Mouse (Mus musculus) hindbrain, embryonic 12.5 days (tissue): ENCODE measurements at regions not wholly inside any gene's neighbourhood (a gene's known extent, or its start where the extent isn't known, plus 50 kb on each side); places are given as distances from the start of the nearest gene placed in this dataset.
"Not testable (repeated sequence)": the region's sequence is repeated elsewhere in the genome, so short reads cannot be mapped to it uniquely, and the experiment has no call there.

Source experiments
- ATAC-seq: fragments of 200-750 bp; cut with Nextera tagmentation; 2 replicates; pipeline ENCODE4 v1.8.0; 2017; ENCODE audit warnings: moderate TSS enrichment; ENCODE audit not compliant: low FRiP score
- H3K27ac ChIP-seq: fragments of 300-500 bp; sonication (generic); 2 replicates; pipeline ENCODE4 v1.5.1; 2016; ENCODE audit warnings: mild to moderate bottlenecking
- H3K27me3 ChIP-seq: fragments of 300-500 bp; sonication (generic); 2 replicates; pipeline ENCODE4 v1.6.1; 2016; ENCODE audit warnings: mild to moderate bottlenecking
- H3K36me3 ChIP-seq: fragments of 300-500 bp; sonication (generic); 2 replicates; pipeline ENCODE4 v1.6.1; 2016; ENCODE audit warnings: mild to moderate bottlenecking
- H3K4me1 ChIP-seq: fragments of 300-500 bp; sonication (generic); 2 replicates; pipeline ENCODE4 v1.6.1; 2016
- H3K4me2 ChIP-seq: fragments of 300-500 bp; sonication (generic); replicated peaks from 2 replicates; pipeline ENCODE4 v1.6.1; 2016; ENCODE audit warnings: mild to moderate bottlenecking
- H3K4me3 ChIP-seq: fragments of 300-500 bp; sonication (generic); 2 replicates; pipeline ENCODE4 v1.5.1; 2016; ENCODE audit warnings: mild to moderate bottlenecking
- H3K9ac ChIP-seq: fragments of 300-500 bp; sonication (generic); 2 replicates; pipeline ENCODE4 v1.6.1; 2016; ENCODE audit warnings: mild to moderate bottlenecking, moderate library complexity
- H3K9me3 ChIP-seq: fragments of 300-500 bp; sonication (generic); replicated peaks from 2 replicates; pipeline ENCODE4 v1.6.1; 2016; ENCODE audit warnings: mild to moderate bottlenecking
- WGBS: fragments of 180-500 bp; shearing (Covaris S2); methylation state at CpG from one replicate; pipeline ENCODE4 v1.1.7; 2016; 5-methylcytosine and 5-hydroxymethylcytosine counted together

DNA sequence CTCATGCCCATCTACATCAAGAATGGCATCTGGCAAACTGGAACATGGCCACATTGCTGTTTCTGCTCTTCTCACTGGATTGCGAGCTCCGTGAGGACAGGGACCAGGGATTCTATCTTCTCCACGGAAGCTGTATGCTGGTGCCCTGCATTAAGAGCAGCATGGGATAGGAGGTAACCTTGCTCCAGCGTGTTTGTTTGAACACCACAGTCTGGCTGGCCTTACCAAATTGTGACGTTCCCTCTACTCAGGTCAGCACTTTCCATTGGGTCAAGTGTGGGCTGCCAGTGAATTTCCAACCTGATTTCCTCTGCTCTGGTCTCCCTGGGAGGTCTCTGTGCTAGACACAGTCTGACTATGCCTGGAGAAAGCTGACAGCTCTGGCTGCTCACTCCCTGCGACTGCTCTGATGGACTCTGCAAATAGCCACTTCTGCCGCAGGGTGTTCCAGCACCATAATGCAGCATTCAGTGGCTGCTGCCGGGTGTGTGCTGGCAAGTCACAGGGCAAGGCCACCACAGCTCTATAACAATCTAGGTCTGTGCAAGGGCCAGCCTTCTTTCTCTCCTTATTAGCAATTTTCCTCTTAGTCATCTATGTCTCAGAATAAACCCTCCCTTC lies 175.6 kb downstream of the Opa1 start:
- no peak overlapping the region for H3K9ac ChIP-seq
- H3K4me2 ChIP-seq, result no peak overlapping the region
- H3K4me3 ChIP-seq, result no peak overlapping the region
- H3K27me3 ChIP-seq, result peaks cover 34% of the 10 kb centered on the region
- ATAC-seq, result no peak
- 64% methylated on average over 8 of the region's 8 CpGs for WGBS
- H3K27ac ChIP-seq, result no peak overlapping the region
- no peaks in the 10 kb centered on the region for H3K36me3 ChIP-seq
- H3K4me1 ChIP-seq, result peaks cover 8% of the 10 kb centered on the region; the same call in 1 of the 2 replicates
- H3K9me3 ChIP-seq, result no peaks in the 10 kb centered on the region

DNA sequence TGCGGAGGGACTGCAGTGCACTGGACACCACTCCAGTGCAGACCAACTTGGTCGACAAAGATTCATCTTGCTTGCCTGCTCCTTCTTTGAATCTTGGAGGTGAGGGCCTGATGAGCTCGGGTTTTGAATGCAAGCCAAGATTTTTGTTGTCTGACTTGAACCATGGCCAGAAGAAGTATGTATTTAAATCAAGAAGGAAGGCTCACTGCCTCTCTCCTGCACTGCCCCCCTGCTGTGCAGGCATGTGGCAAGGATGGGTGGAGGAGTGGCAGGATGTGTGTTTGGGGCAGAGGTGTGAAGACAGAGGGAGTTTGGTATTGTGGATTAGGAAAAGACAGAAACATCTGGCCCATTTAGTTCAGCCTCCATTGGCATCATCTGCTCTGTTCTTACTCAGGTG lies 179.1 kb downstream of the Opa1 start:
- Histone ChIP-seq H3K36me3 (no peaks in the 10 kb centered on the region), H3K4me2 (no peak overlapping the region), H3K27ac (no peak overlapping the region), H3K9ac (no peak overlapping the region), H3K4me3 (no peak overlapping the region), H3K9me3 (no peaks in the 10 kb centered on the region), H3K4me1 (peaks cover 12% of the 10 kb centered on the region), H3K27me3 (peaks cover 51% of the 10 kb centered on the region)
- WGBS, result 73% methylated on average over 3 of the region's 3 CpGs
- ATAC-seq, result no peak

DNA sequence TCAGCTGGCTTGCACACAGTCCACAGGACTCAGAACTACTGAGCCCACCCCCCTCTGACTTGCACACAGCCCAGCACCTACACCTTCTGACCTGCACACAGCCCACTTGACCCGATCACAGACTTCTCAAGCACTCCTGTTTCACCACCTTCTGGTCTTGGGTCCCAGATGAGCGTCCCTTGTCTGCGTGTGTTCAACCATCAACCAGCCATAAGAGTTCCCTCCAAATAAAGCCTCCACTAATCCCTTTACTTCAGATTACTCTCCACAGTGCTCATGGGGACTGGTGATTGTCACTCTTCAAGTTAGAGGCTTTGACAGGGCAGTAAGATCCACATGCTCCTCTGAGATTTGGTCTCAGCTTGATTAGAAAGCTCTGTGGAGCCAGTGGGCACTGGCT lies 180.3 kb downstream of the Opa1 start:
- ATAC-seq, result no peak
- Histone ChIP-seq H3K9ac (no peak overlapping the region), H3K36me3 (no peaks in the 10 kb centered on the region), H3K9me3 (no peaks in the 10 kb centered on the region), H3K4me2 (no peak overlapping the region), H3K27me3 (peaks cover 40% of the 10 kb centered on the region), H3K4me1 (peaks cover 12% of the 10 kb centered on the region), H3K4me3 (no peak overlapping the region), H3K27ac (no peak overlapping the region)
- WGBS, result 77% methylated on average over 3 of the region's 3 CpGs

DNA sequence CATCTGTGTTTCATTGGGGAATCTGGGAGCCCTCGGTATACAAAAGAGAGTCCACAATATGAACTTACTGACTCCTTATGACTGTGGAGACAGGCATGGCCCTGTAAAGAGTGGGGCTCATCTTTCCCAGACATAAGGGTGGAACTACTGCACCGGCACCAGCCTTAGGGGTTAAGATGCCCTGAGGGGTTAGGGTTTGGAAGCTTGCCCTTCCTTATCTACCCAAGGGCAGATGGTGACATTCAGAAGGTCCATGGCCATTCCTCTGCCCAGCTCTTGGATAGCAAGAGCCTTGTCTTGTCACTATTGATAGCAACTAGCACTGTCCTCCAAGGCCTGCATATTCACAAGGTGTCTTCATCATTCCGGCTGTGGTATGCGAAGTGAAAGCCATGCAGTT lies 181.5 kb downstream of the Opa1 start:
- 0 out of 2 replicates have a peak, but pooled peaks cover 6% of the 10 kb centered on the region for H3K9me3 ChIP-seq
- peaks cover 31% of the 10 kb centered on the region for H3K27me3 ChIP-seq
- ATAC-seq, result no peak
- H3K4me2 ChIP-seq, result no peak overlapping the region
- H3K36me3 ChIP-seq, result no peaks in the 10 kb centered on the region
- no peak overlapping the region for H3K27ac ChIP-seq
- 87% methylated on average over 4 of the region's 4 CpGs for WGBS
- no peak overlapping the region for H3K9ac ChIP-seq
- no peak overlapping the region for H3K4me3 ChIP-seq
- peaks cover 6% of the 10 kb centered on the region; the same call in 1 of the 2 replicates for H3K4me1 ChIP-seq

DNA sequence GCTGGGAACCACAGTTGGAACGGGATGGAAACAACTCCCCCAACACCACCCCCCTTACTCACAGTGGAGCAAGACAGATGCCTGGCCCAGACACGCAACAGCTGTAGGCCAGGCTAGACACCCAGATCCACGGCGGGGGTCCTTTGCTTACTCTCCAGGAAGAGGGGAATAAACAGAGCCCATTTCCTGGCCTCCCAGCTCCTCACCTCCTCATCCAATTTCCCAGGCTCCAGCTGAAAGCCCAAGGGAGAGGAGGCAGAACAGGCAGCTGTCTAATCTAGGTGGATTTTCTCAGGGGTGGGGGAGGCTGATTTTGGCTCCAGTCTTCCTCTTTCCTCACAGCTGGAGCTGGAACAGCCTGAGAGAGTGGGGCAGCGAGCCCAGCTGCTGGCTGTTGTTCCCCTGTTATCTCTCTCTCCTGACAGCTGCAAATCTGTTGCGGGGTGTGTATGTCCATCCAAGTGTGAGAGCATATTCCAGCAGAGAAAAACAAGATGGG lies 182.7 kb downstream of the Opa1 start:
- H3K36me3 ChIP-seq, result no peaks in the 10 kb centered on the region
- no peak for ATAC-seq
- H3K4me3 ChIP-seq, result no peak overlapping the region
- H3K4me2 ChIP-seq, result no peak overlapping the region
- H3K27ac ChIP-seq, result no peak overlapping the region
- 0 out of 2 replicates have a peak, but pooled peaks cover 9% of the 10 kb centered on the region for H3K9me3 ChIP-seq
- peaks cover 6% of the 10 kb centered on the region; the same call in 1 of the 2 replicates for H3K4me1 ChIP-seq
- H3K9ac ChIP-seq, result no peak overlapping the region
- 47% methylated on average over 6 of the region's 6 CpGs for WGBS
- peaks cover 31% of the 10 kb centered on the region for H3K27me3 ChIP-seq

DNA sequence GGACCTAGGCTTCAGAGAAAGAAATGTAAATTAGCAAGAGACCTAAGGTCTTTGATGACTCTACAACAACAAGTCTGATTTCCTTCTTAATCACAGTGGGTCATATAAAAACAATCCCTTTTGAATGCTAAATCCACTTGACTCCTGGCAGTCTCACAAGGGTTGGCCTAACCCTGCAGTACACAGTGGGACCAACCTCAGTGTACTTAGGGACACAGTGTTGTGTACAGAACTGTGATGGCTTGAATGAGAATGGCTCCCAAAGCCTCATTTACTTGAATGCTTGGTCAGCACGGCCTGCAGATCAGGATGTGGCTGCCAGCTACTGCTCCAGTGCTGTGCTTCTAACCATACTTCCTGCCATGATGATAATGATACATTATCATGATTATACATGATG lies 185.2 kb downstream of the Opa1 start:
- Histone ChIP-seq H3K36me3 (no peaks in the 10 kb centered on the region), H3K9ac (no peak overlapping the region), H3K4me3 (no peak overlapping the region), H3K27ac (no peak overlapping the region), H3K27me3 (peaks cover 25% of the 10 kb centered on the region), H3K4me2 (no peak overlapping the region), H3K9me3 (0 out of 2 replicates have a peak, but pooled peaks cover 9% of the 10 kb centered on the region), H3K4me1 (peaks cover 4% of the 10 kb centered on the region; the same call in 1 of the 2 replicates)
- no peak for ATAC-seq
- WGBS, result 75% methylated on average over 1 of the region's 1 CpGs

DNA sequence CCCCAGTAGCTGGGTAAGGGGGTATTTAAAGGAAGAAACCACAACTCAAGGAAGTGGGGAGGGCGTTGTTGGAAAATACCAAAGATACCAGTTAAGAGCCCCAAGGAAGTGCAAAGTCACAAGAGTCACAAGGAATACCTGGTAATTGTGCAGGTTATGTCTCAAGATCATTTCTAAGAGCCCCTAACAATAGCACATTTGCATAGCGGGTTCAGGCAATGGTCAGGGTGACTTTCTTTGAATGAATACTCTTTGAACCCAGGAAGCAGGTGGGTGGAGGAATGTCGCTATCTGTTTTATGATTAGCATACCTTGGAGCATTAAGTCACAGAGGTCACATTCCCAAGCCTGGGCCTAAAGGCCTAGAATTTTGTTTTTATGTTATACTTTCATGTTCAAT lies 186.7 kb downstream of the Opa1 start:
- WGBS, result 95% methylated on average over 3 of the region's 3 CpGs
- not testable (repeated sequence) for H3K4me1 ChIP-seq, H3K9me3 ChIP-seq, ATAC-seq, H3K4me3 ChIP-seq, H3K4me2 ChIP-seq, H3K9ac ChIP-seq, H3K36me3 ChIP-seq, H3K27ac ChIP-seq
- peaks cover 27% of the 10 kb centered on the region for H3K27me3 ChIP-seq

DNA sequence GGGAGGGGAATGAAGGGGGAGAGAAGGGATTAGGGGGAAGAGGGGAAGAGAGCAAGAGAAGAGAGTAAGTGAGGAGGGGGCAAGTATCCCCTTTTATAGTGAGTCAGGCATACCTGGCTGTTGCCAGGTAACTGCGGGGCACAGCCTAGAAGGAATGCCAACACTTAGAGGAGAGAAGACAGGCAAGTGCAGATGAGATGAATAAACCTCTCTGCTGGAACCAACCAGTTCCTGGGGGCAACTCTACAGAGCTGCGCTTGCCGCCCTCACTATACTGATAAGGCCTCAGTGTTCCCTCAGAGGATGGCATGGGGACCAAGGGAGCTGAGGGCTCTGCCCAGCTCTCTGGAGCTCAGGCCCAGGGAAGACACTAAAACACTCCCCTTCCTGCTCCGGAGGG lies 192.2 kb downstream of the Opa1 start:
- no peak for ATAC-seq
- no peaks in the 10 kb centered on the region; the same call in 1 of the 2 replicates for H3K9me3 ChIP-seq
- peaks cover 34% of the 10 kb centered on the region for H3K27me3 ChIP-seq
- no peak overlapping the region for H3K27ac ChIP-seq
- H3K9ac ChIP-seq, result no peak overlapping the region
- H3K4me2 ChIP-seq, result no peak overlapping the region
- H3K4me1 ChIP-seq, result peaks cover 21% of the 10 kb centered on the region
- H3K36me3 ChIP-seq, result no peaks in the 10 kb centered on the region
- WGBS, result 37% methylated on average over 4 of the region's 4 CpGs
- H3K4me3 ChIP-seq, result no peak overlapping the region

DNA sequence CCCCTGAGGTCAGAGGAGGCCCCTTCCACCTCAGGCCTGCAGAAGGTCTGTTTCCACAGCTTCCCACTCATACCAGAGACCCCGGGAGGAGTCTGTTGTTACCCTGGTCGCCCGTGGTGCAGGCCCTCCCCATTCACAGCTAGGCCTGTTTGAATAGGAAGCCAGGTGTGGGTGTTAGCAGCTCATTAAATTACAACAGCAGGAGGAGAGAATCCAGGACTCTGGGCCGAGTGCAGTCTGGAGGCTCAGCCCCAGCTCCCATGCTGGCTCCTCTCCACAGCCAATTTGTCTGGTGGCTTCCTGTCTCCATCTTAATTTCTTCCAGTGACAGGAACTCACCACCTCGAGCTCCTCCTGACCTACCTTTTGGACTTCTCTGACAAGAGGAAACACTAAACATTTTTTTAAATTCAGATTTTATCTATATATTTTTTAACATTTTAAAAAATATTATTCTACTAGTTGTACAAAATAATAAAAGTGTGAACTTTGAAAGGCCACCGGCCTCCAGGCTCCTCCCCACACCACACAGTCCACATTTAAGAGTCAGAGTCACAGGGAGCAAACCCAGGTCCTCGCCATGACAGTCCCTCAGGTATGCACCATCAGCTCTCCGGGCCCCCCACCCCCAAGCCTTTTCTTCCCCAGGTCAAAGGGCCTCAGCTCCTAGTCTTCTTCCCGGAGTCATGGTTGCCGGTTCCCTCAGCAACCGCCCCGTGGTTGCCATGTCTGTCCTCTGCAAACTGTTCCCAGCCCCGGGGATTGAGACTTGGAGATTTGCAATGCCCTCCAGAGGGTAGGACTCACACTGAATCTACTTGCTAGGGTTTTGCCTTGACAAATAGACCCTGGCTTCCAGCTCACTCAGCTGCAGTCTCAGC lies 192.8 kb downstream of the Opa1 start:
- ATAC-seq, result peak; percentile 54; the same call in 1 of the 2 replicates
- Histone ChIP-seq H3K4me1 (peaks cover 21% of the 10 kb centered on the region), H3K4me3 (no peak overlapping the region), H3K36me3 (no peaks in the 10 kb centered on the region), H3K27me3 (peaks cover 34% of the 10 kb centered on the region), H3K4me2 (no peak overlapping the region), H3K9ac (no peak overlapping the region), H3K9me3 (no peaks in the 10 kb centered on the region; the same call in 1 of the 2 replicates), H3K27ac (no peak overlapping the region)
- WGBS, result 13% methylated on average over 13 of the region's 13 CpGs

DNA sequence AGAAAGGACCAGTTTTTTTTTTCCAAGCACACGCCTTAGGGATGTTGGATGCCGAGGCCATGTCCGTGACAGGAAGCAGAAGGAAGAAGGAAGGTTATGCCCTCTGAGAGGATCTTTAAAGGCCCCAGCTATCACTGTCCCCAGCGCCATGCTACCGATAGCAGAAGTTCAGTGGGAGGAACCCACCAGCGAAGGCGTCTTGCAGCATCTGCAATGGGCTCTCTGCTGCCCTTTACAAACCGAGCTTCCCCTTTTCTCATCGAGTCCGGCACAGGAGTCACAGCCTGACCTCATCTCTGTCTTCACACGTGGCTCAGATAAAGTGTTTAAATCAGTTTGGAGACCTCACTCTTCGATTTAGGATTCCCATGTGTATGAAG lies 193.5 kb downstream of the Opa1 start:
- ATAC-seq, result no peak
- Histone ChIP-seq H3K27ac (no peak overlapping the region), H3K27me3 (peaks cover 34% of the 10 kb centered on the region)

DNA sequence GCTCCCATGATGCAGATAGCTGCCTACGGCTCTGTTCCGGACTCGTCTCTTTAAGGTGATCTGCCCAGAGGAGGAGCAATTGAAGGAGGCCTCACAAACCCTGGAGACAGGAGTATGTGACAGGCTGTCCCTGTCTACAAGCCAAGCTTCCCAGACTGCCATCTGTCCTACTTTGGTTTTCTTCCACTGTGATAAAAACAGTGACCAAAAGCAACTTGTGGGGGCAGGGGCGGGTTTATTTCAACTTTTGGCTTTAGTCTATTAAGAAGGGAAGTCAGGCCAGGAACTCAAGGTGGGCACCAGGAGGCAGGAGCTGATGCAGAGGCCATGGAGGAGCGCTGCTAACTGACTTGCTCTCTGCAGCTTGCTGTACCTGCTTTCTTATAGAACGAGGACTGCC lies 193.9 kb downstream of the Opa1 start:
- no peak overlapping the region for H3K27ac ChIP-seq
- H3K4me1 ChIP-seq, result peaks cover 21% of the 10 kb centered on the region
- whole genome bisulfite sequencing, result 86% methylated on average over 6 of the region's 6 CpGs
- H3K9ac ChIP-seq, result no peak overlapping the region
- H3K4me3 ChIP-seq, result no peak overlapping the region
- no peaks in the 10 kb centered on the region; the same call in 1 of the 2 replicates for H3K9me3 ChIP-seq
- H3K4me2 ChIP-seq, result no peak overlapping the region
- ATAC-seq, result no peak
- peaks cover 34% of the 10 kb centered on the region for H3K27me3 ChIP-seq
- H3K36me3 ChIP-seq, result no peaks in the 10 kb centered on the region

More for the DNA sequence above, 193.5 kb downstream of the Opa1 start:
- Histone ChIP-seq H3K36me3 (no peaks in the 10 kb centered on the region), H3K9me3 (no peaks in the 10 kb centered on the region; the same call in 1 of the 2 replicates), H3K4me3 (no peak overlapping the region), H3K4me1 (peaks cover 21% of the 10 kb centered on the region), H3K4me2 (no peak overlapping the region), H3K9ac (no peak overlapping the region)
- 68% methylated on average over 12 of the region's 12 CpGs for WGBS

DNA sequence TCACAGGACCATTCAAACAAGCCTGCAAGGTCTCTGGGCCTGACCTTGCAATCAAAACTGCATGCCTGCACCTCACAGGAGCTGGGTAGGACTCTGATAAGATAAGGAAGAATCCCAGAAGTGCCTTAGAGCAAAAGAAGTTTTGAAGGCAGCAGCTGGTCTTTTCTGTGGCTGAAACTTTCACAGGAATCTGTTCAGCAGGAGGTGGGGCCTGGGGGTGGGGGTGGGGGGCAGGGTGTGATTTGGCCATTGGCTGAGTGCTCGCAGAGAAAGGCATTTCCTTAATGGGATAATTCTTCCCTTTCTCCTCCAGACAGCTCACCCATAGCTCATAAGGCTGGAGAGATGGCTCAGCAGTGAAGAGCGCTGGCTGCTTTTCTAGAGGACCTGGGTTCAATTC lies 195.8 kb downstream of the Opa1 start:
- Histone ChIP-seq H3K4me2 (no peak overlapping the region), H3K9me3 (no peaks in the 10 kb centered on the region; the same call in 1 of the 2 replicates), H3K27ac (no peak overlapping the region), H3K27me3 (peaks cover 33% of the 10 kb centered on the region), H3K36me3 (no peaks in the 10 kb centered on the region), H3K9ac (no peak overlapping the region), H3K4me3 (no peak overlapping the region), H3K4me1 (peaks cover 21% of the 10 kb centered on the region)
- ATAC-seq, result no peak
- WGBS, result 32% methylated on average over 2 of the region's 2 CpGs
